Mouse (Mus musculus): Measurements from ENCODE around the gene Sytl2.

The Sytl2 gene

GRCm38 (mm10) chr7:90355454-90355853, 53.4 kb downstream of the Sytl2 start:
- in situ Hi-C loops (cut with MboI, MseI): no loop called here

- in situ Hi-C loops (cut with MboI, MseI): no loop called here
Observed at GRCm38 (mm10) chr7:90355995-90356394, 53.9 kb downstream of the Sytl2 start.

- in situ Hi-C loops (cut with MboI, MseI): no loop called here
Observed at GRCm38 (mm10) chr7:90362788-90363187, 60.7 kb downstream of the Sytl2 start.

- in situ Hi-C loops (cut with MboI, MseI): no loop called here
Observed at GRCm38 (mm10) chr7:90370071-90370851, 68.2 kb downstream of the Sytl2 start.

- in situ Hi-C loops (cut with MboI, MseI): no loop called here
Observed at GRCm38 (mm10) chr7:90372804-90373203, 70.8 kb downstream of the Sytl2 start.

- in situ Hi-C loops (cut with MboI, MseI): no loop called here
Observed at GRCm38 (mm10) chr7:90384411-90384810, 82.4 kb downstream of the Sytl2 start.

GRCm38 (mm10) chr7:90386885-90387459, 84.9 kb downstream of the Sytl2 start:
- in situ Hi-C loops (cut with MboI, MseI): no loop called here

GRCm38 (mm10) chr7:90389765-90390164, 87.7 kb downstream of the Sytl2 start:
- in situ Hi-C loops (cut with MboI, MseI): no loop called here

GRCm38 (mm10) chr7:90395073-90395472, 93.0 kb downstream of the Sytl2 start:
- in situ Hi-C loops (cut with MboI, MseI): no loop called here

- in situ Hi-C loops (cut with MboI, MseI): no loop called here
Observed at GRCm38 (mm10) chr7:90395928-90396327, 93.9 kb downstream of the Sytl2 start.

GRCm38 (mm10) chr7:90409934-90410333, 107.9 kb downstream of the Sytl2 start:
- in situ Hi-C loops (cut with MboI, MseI): loop anchor here (5.0 to 10.0 kb wide), 2 partner anchors 98 to 815 kb away; no protein-coding TSS in a partner anchor

GRCm38 (mm10) chr7:90426020-90427001, 124.3 kb downstream of the Sytl2 start, which contains the start of gene Ccdc89:
Ccdc89 (plus strand) TSS chr7:90426577.
- in situ Hi-C loops (cut with MboI, MseI): no loop called here

- in situ Hi-C loops (cut with MboI, MseI): no loop called here
Observed at GRCm38 (mm10) chr7:90427006-90427405, 125.0 kb downstream of the Sytl2 start.

- in situ Hi-C loops (cut with MboI, MseI): no loop called here
Observed at GRCm38 (mm10) chr7:90432221-90432620, 130.2 kb downstream of the Sytl2 start.

GRCm38 (mm10) chr7:90440044-90440443, 138.0 kb downstream of the Sytl2 start:
- in situ Hi-C loops (cut with MboI, MseI): no loop called here

GRCm38 (mm10) chr7:90442070-90442469, 140.0 kb downstream of the Sytl2 start:
- in situ Hi-C loops (cut with MboI, MseI): no loop called here

GRCm38 (mm10) chr7:90442518-90443080, 140.5 kb downstream of the Sytl2 start, which contains the start of gene Crebzf:
Crebzf (plus strand) TSS chr7:90442729.
- in situ Hi-C loops (cut with MboI, MseI): no loop called here

- in situ Hi-C loops (cut with MboI, MseI): no loop called here
Observed at GRCm38 (mm10) chr7:90443101-90444091, 141.3 kb downstream of the Sytl2 start.

- in situ Hi-C loops (cut with MboI, MseI): no loop called here
Observed at GRCm38 (mm10) chr7:90444206-90444605, 142.2 kb downstream of the Sytl2 start.

Data from T-helper 2 cell (primary cell).